Mouse (Mus musculus) intestine, embryonic 14.5 days (tissue): ENCODE results near the gene Rnd3. TPM values are rescaled to one million over a fixed set of nuclear protein-coding genes. Genes with fewer than 3 reads are reported as not detected.

Experiments used
- ATAC-seq: fragments of 200-750 bp; cut with Nextera tagmentation; replicated peaks from 2 replicates; pipeline ENCODE4 v1.8.0; 2017; ENCODE audit warnings: low read depth, moderate number of reproducible peaks, moderate TSS enrichment, moderate library complexity; ENCODE audit not compliant: low FRiP score, low TSS enrichment
- DNase-seq: peaks from one replicate; pipeline ENCODE4 v3.0.0-alpha.2; 2018; ENCODE audit warnings: low spot score
- H3K27ac ChIP-seq: fragments of 300-500 bp; sonication (generic); 2 replicates; pipeline ENCODE4 v1.5.1; 2014; ENCODE audit warnings: low read depth, mild to moderate bottlenecking, control low read depth
- H3K27me3 ChIP-seq: fragments of 300-500 bp; sonication (generic); replicated peaks from 2 replicates; pipeline ENCODE4 v1.6.1; 2014; ENCODE audit warnings: low read length, control low read depth; ENCODE audit not compliant: control insufficient read depth, insufficient read depth
- H3K36me3 ChIP-seq: fragments of 300-500 bp; sonication (generic); 2 replicates; pipeline ENCODE4 v1.6.1; 2014; ENCODE audit warnings: low read length, control low read depth; ENCODE audit not compliant: control insufficient read depth, insufficient read depth
- H3K4me1 ChIP-seq: fragments of 300-500 bp; sonication (generic); replicated peaks from 2 replicates; pipeline ENCODE4 v1.6.1; 2014; ENCODE audit warnings: low read length, control low read depth, mixed read lengths; ENCODE audit not compliant: control insufficient read depth, insufficient read depth
- H3K4me2 ChIP-seq: fragments of 300-500 bp; sonication (generic); 2 replicates; pipeline ENCODE4 v1.6.1; 2014; ENCODE audit warnings: low read length
- H3K4me3 ChIP-seq: fragments of 300-500 bp; sonication (generic); 2 replicates; pipeline ENCODE4 v1.5.1; 2014; ENCODE audit warnings: low read depth, low read length, control low read depth, mixed read lengths
- H3K9ac ChIP-seq: fragments of 300-500 bp; sonication (generic); 2 replicates; pipeline ENCODE4 v1.6.1; 2014; ENCODE audit warnings: mild to moderate bottlenecking, low read length
- H3K9me3 ChIP-seq: fragments of 300-500 bp; sonication (generic); 2 replicates; pipeline ENCODE4 v1.6.1; 2016; ENCODE audit warnings: low read length, control low read depth; ENCODE audit not compliant: control insufficient read depth
- WGBS: fragments of 180-500 bp; shearing (Covaris S2); extraction: QIAGEN DNeasy Blood & Tissue Kit; methylation state at CpG from one replicate; pipeline ENCODE4 v1.1.7; 2014; 5-methylcytosine and 5-hydroxymethylcytosine counted together
- polyA plus RNA-seq: library from polyadenylated mRNA; unstranded; fragments of >200 nt; fragmentation: Nextera tagmentation; extraction: Ambion mirVana; gene quantifications from 2 replicates; pipeline ENCODE4 v1.2.1, GENCODE M21; 2014

The Rnd3 gene
- polyA plus RNA-seq, 1 experiment from 2014 or later = 85.0 TPM

GRCm38 (mm10) chr2:51099987-51100386 lies 48.9 kb downstream of the Rnd3 start:
- Histone ChIP-seq H3K4me3 (no peak overlapping the region), H3K9me3 (no peaks in the 10 kb centered on the region), H3K27me3 (no peaks in the 10 kb centered on the region), H3K9ac (no peak overlapping the region), H3K36me3 (no peaks in the 10 kb centered on the region), H3K27ac (no peak overlapping the region), H3K4me1 (no peaks in the 10 kb centered on the region), H3K4me2 (no peak overlapping the region)
- DNase-seq = no peak
- ATAC-seq = no peak
- 67% methylated on average over 9 of the region's 9 CpGs for WGBS

- Histone ChIP-seq H3K9me3 (no peaks in the 10 kb centered on the region), H3K4me2 (no peak overlapping the region), H3K9ac (no peak overlapping the region), H3K4me1 (no peaks in the 10 kb centered on the region), H3K4me3 (no peak overlapping the region), H3K27ac (no peak overlapping the region), H3K36me3 (no peaks in the 10 kb centered on the region), H3K27me3 (no peaks in the 10 kb centered on the region)
- 65% methylated on average over 1 of the region's 1 CpGs for WGBS
- DNase-seq (no peak), ATAC-seq (no peak)
These were observed 49.7 kb downstream of the Rnd3 start for GRCm38 (mm10) chr2:51099240-51099639.

- no peaks in the 10 kb centered on the region for H3K9me3 ChIP-seq
- WGBS = 77% methylated on average over 7 of the region's 7 CpGs
- no peaks in the 10 kb centered on the region for H3K27me3 ChIP-seq
- H3K9ac ChIP-seq = no peak overlapping the region
- H3K27ac ChIP-seq = no peak overlapping the region
- no peaks in the 10 kb centered on the region for H3K36me3 ChIP-seq
- DNase-seq (peak; percentile 21), ATAC-seq (no peak)
- no peak overlapping the region for H3K4me2 ChIP-seq
- H3K4me3 ChIP-seq = no peak overlapping the region
- H3K4me1 ChIP-seq = peaks cover 7% of the 10 kb centered on the region; the same call in 1 of the 2 replicates
These were observed 58.2 kb downstream of the Rnd3 start for GRCm38 (mm10) chr2:51090688-51091087.

- Histone ChIP-seq H3K4me3 (no peak overlapping the region), H3K4me1 (peaks cover 7% of the 10 kb centered on the region; the same call in 1 of the 2 replicates), H3K36me3 (no peaks in the 10 kb centered on the region), H3K9me3 (no peaks in the 10 kb centered on the region), H3K4me2 (no peak overlapping the region), H3K27ac (no peak overlapping the region), H3K9ac (no peak overlapping the region), H3K27me3 (no peaks in the 10 kb centered on the region)
- DNase-seq (peak; percentile 43), ATAC-seq (no peak)
- WGBS = 37% methylated on average over 8 of the region's 8 CpGs
These were observed 58.9 kb downstream of the Rnd3 start for GRCm38 (mm10) chr2:51090049-51090448.

- ATAC-seq (no peak), DNase-seq (peak; percentile 13)
- H3K36me3 ChIP-seq = no peaks in the 10 kb centered on the region
- H3K27ac ChIP-seq = no peak overlapping the region
- no peaks in the 10 kb centered on the region for H3K9me3 ChIP-seq
- 81% methylated on average over 11 of the region's 11 CpGs for WGBS
- H3K4me2 ChIP-seq = no peak overlapping the region
- no peaks in the 10 kb centered on the region for H3K27me3 ChIP-seq
- H3K4me3 ChIP-seq = no peak overlapping the region
- peaks cover 7% of the 10 kb centered on the region; the same call in 1 of the 2 replicates for H3K4me1 ChIP-seq
- no peak overlapping the region for H3K9ac ChIP-seq
These were observed 59.9 kb downstream of the Rnd3 start for GRCm38 (mm10) chr2:51088843-51089573.

GRCm38 (mm10) chr2:51088123-51088453 lies 60.8 kb downstream of the Rnd3 start:
- Histone ChIP-seq H3K27ac (no peak overlapping the region), H3K4me1 (peaks cover 7% of the 10 kb centered on the region; the same call in 1 of the 2 replicates), H3K9me3 (no peaks in the 10 kb centered on the region), H3K4me3 (no peak overlapping the region), H3K9ac (no peak overlapping the region), H3K36me3 (no peaks in the 10 kb centered on the region), H3K27me3 (no peaks in the 10 kb centered on the region), H3K4me2 (no peak overlapping the region)
- 85% methylated on average over 3 of the region's 3 CpGs for WGBS
- ATAC-seq (no peak), DNase-seq (peak; percentile 12)

- DNase-seq = no peak
- H3K27me3 ChIP-seq = no peaks in the 10 kb centered on the region
- H3K9me3 ChIP-seq = no peaks in the 10 kb centered on the region
- no peak overlapping the region for H3K4me3 ChIP-seq
- H3K27ac ChIP-seq = no peak overlapping the region
- 62% methylated on average over 12 of the region's 12 CpGs for WGBS
- no peaks in the 10 kb centered on the region for H3K36me3 ChIP-seq
- no peak overlapping the region for H3K4me2 ChIP-seq
- H3K4me1 ChIP-seq = peaks cover 7% of the 10 kb centered on the region; the same call in 1 of the 2 replicates
- ATAC-seq = no peak
- no peak overlapping the region for H3K9ac ChIP-seq
These were observed 61.4 kb downstream of the Rnd3 start for GRCm38 (mm10) chr2:51087307-51088122.

- Histone ChIP-seq H3K9me3 (no peaks in the 10 kb centered on the region), H3K9ac (no peak overlapping the region), H3K36me3 (no peaks in the 10 kb centered on the region), H3K27ac (no peak overlapping the region), H3K4me2 (no peak overlapping the region), H3K27me3 (no peaks in the 10 kb centered on the region), H3K4me1 (peaks cover 3% of the 10 kb centered on the region; the same call in 1 of the 2 replicates), H3K4me3 (no peak overlapping the region)
- ATAC-seq = no peak
- 83% methylated on average over 11 of the region's 11 CpGs for WGBS
- DNase-seq = no peak
These were observed 63.8 kb downstream of the Rnd3 start for GRCm38 (mm10) chr2:51085155-51085554.
